Mouse (Mus musculus): ENCODE measurements around the gene Kctd4. TPM values are rescaled to one million over a fixed set of nuclear protein-coding genes. Genes with fewer than 3 reads are reported as not detected.

Gene Kctd4
- polyA plus RNA-seq, 1 experiment from 2014 or later, result 0.53 TPM

GRCm38 (mm10) chr14:75976107-75976506 is 21.3 kb downstream of the Kctd4 start:
- Histone ChIP-seq H3K27me3 (ENCODE audit: control insufficient read depth, insufficient read depth, low read length) (no peaks in the 10 kb centered on the region), H3K36me3 (ENCODE audit: control insufficient read depth, insufficient read depth, low read length) (no peaks in the 10 kb centered on the region), H3K27ac (replicated peaks; ENCODE audit: low read depth, low read length) (no peak overlapping the region), H3K9me3 (ENCODE audit: control insufficient read depth, low read length) (no peaks in the 10 kb centered on the region), H3K4me2 (ENCODE audit: low read depth, severe bottlenecking) (no peak overlapping the region), H3K4me3 (ENCODE audit: low read depth, low read length) (no peak overlapping the region), H3K4me1 (ENCODE audit: control insufficient read depth, insufficient read depth, low read length) (no peaks in the 10 kb centered on the region), H3K9ac (ENCODE audit: low read length) (no peak overlapping the region)
- DNase-seq (ENCODE audit: low spot score) (no peak), ATAC-seq (ENCODE audit: insufficient number of reproducible peaks, low FRiP score, low TSS enrichment, low read depth) (no peak)
- 47% methylated on average over 3 of the region's 3 CpGs for WGBS

GRCm38 (mm10) chr14:75981231-75981630 is 26.4 kb downstream of the Kctd4 start:
- no peaks in the 10 kb centered on the region for H3K9me3 ChIP-seq (ENCODE audit: control insufficient read depth, low read length)
- ATAC-seq (ENCODE audit: insufficient number of reproducible peaks, low FRiP score, low TSS enrichment, low read depth) (no peak), DNase-seq (ENCODE audit: low spot score) (no peak)
- 91% methylated on average over 3 of the region's 3 CpGs for WGBS
- 0 out of 2 replicates have a peak, but pooled peaks cover 3% of the 10 kb centered on the region for H3K4me1 ChIP-seq (ENCODE audit: control insufficient read depth, insufficient read depth, low read length)
- H3K9ac ChIP-seq (ENCODE audit: low read length), result no peak overlapping the region
- H3K27me3 ChIP-seq (ENCODE audit: control insufficient read depth, insufficient read depth, low read length), result no peaks in the 10 kb centered on the region
- H3K27ac ChIP-seq (replicated peaks; ENCODE audit: low read depth, low read length), result no peak overlapping the region
- no peak overlapping the region for H3K4me2 ChIP-seq (ENCODE audit: low read depth, severe bottlenecking)
- H3K36me3 ChIP-seq (ENCODE audit: control insufficient read depth, insufficient read depth, low read length), result no peaks in the 10 kb centered on the region
- no peak overlapping the region for H3K4me3 ChIP-seq (ENCODE audit: low read depth, low read length)

- no peak for ATAC-seq (ENCODE audit: insufficient number of reproducible peaks, low FRiP score, low TSS enrichment, low read depth)
- DNase-seq (ENCODE audit: low spot score), result no peak
- Histone ChIP-seq H3K9ac (ENCODE audit: low read length) (no peak overlapping the region), H3K27ac (replicated peaks; ENCODE audit: low read depth, low read length) (no peak overlapping the region), H3K9me3 (ENCODE audit: control insufficient read depth, low read length) (no peaks in the 10 kb centered on the region), H3K36me3 (ENCODE audit: control insufficient read depth, insufficient read depth, low read length) (no peaks in the 10 kb centered on the region), H3K4me1 (ENCODE audit: control insufficient read depth, insufficient read depth, low read length) (0 out of 2 replicates have a peak, but pooled peaks cover 3% of the 10 kb centered on the region), H3K4me3 (ENCODE audit: low read depth, low read length) (no peak overlapping the region), H3K4me2 (ENCODE audit: low read depth, severe bottlenecking) (no peak overlapping the region), H3K27me3 (ENCODE audit: control insufficient read depth, insufficient read depth, low read length) (no peaks in the 10 kb centered on the region)
- WGBS, result 89% methylated on average over 2 of the region's 2 CpGs
Observed at GRCm38 (mm10) chr14:75983891-75984290, 29.1 kb downstream of the Kctd4 start.

- ATAC-seq (ENCODE audit: insufficient number of reproducible peaks, low FRiP score, low TSS enrichment, low read depth) (no peak), DNase-seq (ENCODE audit: low spot score) (no peak)
- no peaks in the 10 kb centered on the region for H3K36me3 ChIP-seq (ENCODE audit: control insufficient read depth, insufficient read depth, low read length)
- no peak overlapping the region for H3K4me3 ChIP-seq (ENCODE audit: low read depth, low read length)
- 0 out of 2 replicates have a peak, but pooled peaks cover 3% of the 10 kb centered on the region for H3K4me1 ChIP-seq (ENCODE audit: control insufficient read depth, insufficient read depth, low read length)
- H3K9me3 ChIP-seq (ENCODE audit: control insufficient read depth, low read length), result no peaks in the 10 kb centered on the region
- H3K9ac ChIP-seq (ENCODE audit: low read length), result no peak overlapping the region
- H3K27ac ChIP-seq (replicated peaks; ENCODE audit: low read depth, low read length), result no peak overlapping the region
- WGBS, result 70% methylated on average over 4 of the region's 4 CpGs
- no peak overlapping the region for H3K4me2 ChIP-seq (ENCODE audit: low read depth, severe bottlenecking)
- no peaks in the 10 kb centered on the region for H3K27me3 ChIP-seq (ENCODE audit: control insufficient read depth, insufficient read depth, low read length)
Observed at GRCm38 (mm10) chr14:75985112-75985511, 30.3 kb downstream of the Kctd4 start.

GRCm38 (mm10) chr14:75986878-75987483 is 32.2 kb downstream of the Kctd4 start:
- Histone ChIP-seq H3K27me3 (ENCODE audit: control insufficient read depth, insufficient read depth, low read length) (no peaks in the 10 kb centered on the region), H3K4me1 (ENCODE audit: control insufficient read depth, insufficient read depth, low read length) (0 out of 2 replicates have a peak, but pooled peaks cover 3% of the 10 kb centered on the region), H3K9me3 (ENCODE audit: control insufficient read depth, low read length) (no peaks in the 10 kb centered on the region), H3K9ac (ENCODE audit: low read length) (no peak overlapping the region), H3K27ac (replicated peaks; ENCODE audit: low read depth, low read length) (no peak overlapping the region), H3K4me2 (ENCODE audit: low read depth, severe bottlenecking) (no peak overlapping the region), H3K36me3 (ENCODE audit: control insufficient read depth, insufficient read depth, low read length) (no peaks in the 10 kb centered on the region), H3K4me3 (ENCODE audit: low read depth, low read length) (no peak overlapping the region)
- WGBS, result 79% methylated on average over 7 of the region's 7 CpGs
- no peak for DNase-seq (ENCODE audit: low spot score)
- no peak for ATAC-seq (ENCODE audit: insufficient number of reproducible peaks, low FRiP score, low TSS enrichment, low read depth)

- Histone ChIP-seq H3K36me3 (ENCODE audit: control insufficient read depth, insufficient read depth, low read length) (no peaks in the 10 kb centered on the region), H3K9me3 (ENCODE audit: control insufficient read depth, low read length) (no peaks in the 10 kb centered on the region), H3K27ac (replicated peaks; ENCODE audit: low read depth, low read length) (no peak overlapping the region), H3K4me2 (ENCODE audit: low read depth, severe bottlenecking) (no peak overlapping the region), H3K27me3 (ENCODE audit: control insufficient read depth, insufficient read depth, low read length) (no peaks in the 10 kb centered on the region), H3K4me3 (ENCODE audit: low read depth, low read length) (no peak overlapping the region), H3K4me1 (ENCODE audit: control insufficient read depth, insufficient read depth, low read length) (0 out of 2 replicates have a peak, but pooled peaks cover 3% of the 10 kb centered on the region), H3K9ac (ENCODE audit: low read length) (no peak overlapping the region)
- ATAC-seq (ENCODE audit: insufficient number of reproducible peaks, low FRiP score, low TSS enrichment, low read depth), result no peak
- no peak for DNase-seq (ENCODE audit: low spot score)
- WGBS, result 85% methylated on average over 1 of the region's 1 CpGs
Observed at GRCm38 (mm10) chr14:75989168-75989567, 34.4 kb downstream of the Kctd4 start.

GRCm38 (mm10) chr14:75990936-75991335 is 36.1 kb downstream of the Kctd4 start:
- H3K9me3 ChIP-seq (ENCODE audit: control insufficient read depth, low read length), result no peaks in the 10 kb centered on the region
- ATAC-seq (ENCODE audit: insufficient number of reproducible peaks, low FRiP score, low TSS enrichment, low read depth), result no peak
- 95% methylated on average over 6 of the region's 6 CpGs for WGBS
- no peaks in the 10 kb centered on the region for H3K27me3 ChIP-seq (ENCODE audit: control insufficient read depth, insufficient read depth, low read length)
- H3K36me3 ChIP-seq (ENCODE audit: control insufficient read depth, insufficient read depth, low read length), result no peaks in the 10 kb centered on the region
- H3K4me2 ChIP-seq (ENCODE audit: low read depth, severe bottlenecking), result no peak overlapping the region
- H3K4me3 ChIP-seq (ENCODE audit: low read depth, low read length), result no peak overlapping the region
- no peak overlapping the region for H3K27ac ChIP-seq (replicated peaks; ENCODE audit: low read depth, low read length)
- no peak for DNase-seq (ENCODE audit: low spot score)
- no peak overlapping the region for H3K9ac ChIP-seq (ENCODE audit: low read length)
- no peaks in the 10 kb centered on the region for H3K4me1 ChIP-seq (ENCODE audit: control insufficient read depth, insufficient read depth, low read length)

- Histone ChIP-seq H3K4me1 (ENCODE audit: control insufficient read depth, insufficient read depth, low read length) (no peaks in the 10 kb centered on the region), H3K27ac (replicated peaks; ENCODE audit: low read depth, low read length) (no peak overlapping the region), H3K36me3 (ENCODE audit: control insufficient read depth, insufficient read depth, low read length) (no peaks in the 10 kb centered on the region), H3K9me3 (ENCODE audit: control insufficient read depth, low read length) (no peaks in the 10 kb centered on the region), H3K4me3 (ENCODE audit: low read depth, low read length) (no peak overlapping the region), H3K27me3 (ENCODE audit: control insufficient read depth, insufficient read depth, low read length) (no peaks in the 10 kb centered on the region), H3K4me2 (ENCODE audit: low read depth, severe bottlenecking) (no peak overlapping the region), H3K9ac (ENCODE audit: low read length) (no peak overlapping the region)
- DNase-seq (ENCODE audit: low spot score) (no peak), ATAC-seq (ENCODE audit: insufficient number of reproducible peaks, low FRiP score, low TSS enrichment, low read depth) (no peak)
- 95% methylated on average over 4 of the region's 4 CpGs for WGBS
Observed at GRCm38 (mm10) chr14:75992371-75992770, 37.6 kb downstream of the Kctd4 start.

- Histone ChIP-seq H3K27ac (replicated peaks; ENCODE audit: low read depth, low read length) (no peak overlapping the region), H3K27me3 (ENCODE audit: control insufficient read depth, insufficient read depth, low read length) (no peaks in the 10 kb centered on the region)
Observed at GRCm38 (mm10) chr14:75998082-75998481, 43.3 kb downstream of the Kctd4 start.

More at GRCm38 (mm10) chr14:75998082-75998481, 43.3 kb downstream of the Kctd4 start:
- ATAC-seq (ENCODE audit: insufficient number of reproducible peaks, low FRiP score, low TSS enrichment, low read depth) (no peak), DNase-seq (ENCODE audit: low spot score) (no peak)
- Histone ChIP-seq H3K4me3 (ENCODE audit: low read depth, low read length) (no peak overlapping the region), H3K9ac (ENCODE audit: low read length) (no peak overlapping the region), H3K4me2 (ENCODE audit: low read depth, severe bottlenecking) (no peak overlapping the region), H3K9me3 (ENCODE audit: control insufficient read depth, low read length) (no peaks in the 10 kb centered on the region), H3K36me3 (ENCODE audit: control insufficient read depth, insufficient read depth, low read length) (no peaks in the 10 kb centered on the region), H3K4me1 (ENCODE audit: control insufficient read depth, insufficient read depth, low read length) (no peaks in the 10 kb centered on the region)
- WGBS, result 59% methylated on average over 1 of the region's 1 CpGs

Measured in limb, embryonic 11.5 days (tissue).